Mouse (Mus musculus) forebrain, embryonic 12.5 days (tissue): ENCODE results near the gene Runx3. TPM values are rescaled to one million over a fixed set of nuclear protein-coding genes. Genes with fewer than 3 reads are reported as not detected.

Experiments
- ATAC-seq: fragments of 200-750 bp; cut with Nextera tagmentation; 2 replicates; pipeline ENCODE4 v1.8.0; 2017; ENCODE audit warnings: moderate TSS enrichment; ENCODE audit not compliant: low FRiP score
- H3K27ac ChIP-seq: fragments of 300-500 bp; sonication (generic); 2 replicates; pipeline ENCODE4 v1.5.1; 2016; ENCODE audit warnings: mild to moderate bottlenecking
- H3K27me3 ChIP-seq: fragments of 300-500 bp; sonication (generic); 2 replicates; pipeline ENCODE4 v1.6.1; 2016; ENCODE audit warnings: mild to moderate bottlenecking
- H3K36me3 ChIP-seq: fragments of 300-500 bp; sonication (generic); replicated peaks from 2 replicates; pipeline ENCODE4 v1.6.1; 2016; ENCODE audit warnings: mild to moderate bottlenecking
- H3K4me1 ChIP-seq: fragments of 300-500 bp; sonication (generic); 2 replicates; pipeline ENCODE4 v1.6.1; 2016
- H3K4me2 ChIP-seq: fragments of 300-500 bp; sonication (generic); 2 replicates; pipeline ENCODE4 v1.6.1; 2016; ENCODE audit warnings: mild to moderate bottlenecking, moderate library complexity
- H3K4me3 ChIP-seq: fragments of 300-500 bp; sonication (generic); replicated peaks from 2 replicates; pipeline ENCODE4 v1.5.1; 2016; ENCODE audit warnings: mild to moderate bottlenecking
- H3K9ac ChIP-seq: fragments of 300-500 bp; sonication (generic); 2 replicates; pipeline ENCODE4 v1.6.1; 2016; ENCODE audit warnings: mild to moderate bottlenecking
- H3K9me3 ChIP-seq: fragments of 300-500 bp; sonication (generic); 2 replicates; pipeline ENCODE4 v1.6.1; 2016
- WGBS: fragments of 180-500 bp; shearing (Covaris S2); methylation state at CpG from one replicate; pipeline ENCODE4 v1.1.7; 2016; 5-methylcytosine and 5-hydroxymethylcytosine counted together
- polyA plus RNA-seq: library from polyadenylated mRNA; unstranded; fragments of >200 nt; fragmentation: Nextera tagmentation; extraction: Ambion mirVana; gene quantifications from 2 replicates; pipeline ENCODE4 v1.2.1, GENCODE M21; 2016

The Runx3 gene
- polyA plus RNA-seq, 1 experiment from 2014 or later = 0.09 TPM

DNA sequence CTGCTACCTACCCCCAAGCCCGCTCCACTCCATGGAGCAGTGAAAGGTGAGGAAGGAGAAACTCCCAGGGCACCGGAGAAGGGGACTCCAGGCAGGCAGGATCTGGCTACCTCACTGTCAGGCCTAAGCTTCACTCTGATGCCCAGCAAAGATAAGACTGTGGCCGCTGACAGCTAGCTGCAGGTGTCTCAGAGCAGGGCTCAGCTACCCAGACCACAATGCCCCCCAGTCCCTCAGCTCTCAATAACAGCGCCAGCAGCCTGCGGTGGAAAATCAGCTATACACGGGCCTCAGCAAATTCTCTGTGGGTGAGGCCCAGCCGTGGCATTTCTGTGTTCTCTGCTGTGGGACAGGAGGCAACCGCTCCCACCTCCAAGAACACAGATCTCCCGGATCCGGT is 16.2 kb downstream of the Runx3 start:
- peaks cover 5% of the 10 kb centered on the region for H3K4me1 ChIP-seq
- no peak overlapping the region for H3K4me3 ChIP-seq
- H3K9me3 ChIP-seq = no peaks in the 10 kb centered on the region
- 62% methylated on average over 10 of the region's 10 CpGs for WGBS
- no peak for ATAC-seq
- H3K9ac ChIP-seq = no peak overlapping the region
- peaks cover 57% of the 10 kb centered on the region for H3K27me3 ChIP-seq
- H3K4me2 ChIP-seq = no peak overlapping the region
- H3K27ac ChIP-seq = no peak overlapping the region
- H3K36me3 ChIP-seq = no peaks in the 10 kb centered on the region

DNA sequence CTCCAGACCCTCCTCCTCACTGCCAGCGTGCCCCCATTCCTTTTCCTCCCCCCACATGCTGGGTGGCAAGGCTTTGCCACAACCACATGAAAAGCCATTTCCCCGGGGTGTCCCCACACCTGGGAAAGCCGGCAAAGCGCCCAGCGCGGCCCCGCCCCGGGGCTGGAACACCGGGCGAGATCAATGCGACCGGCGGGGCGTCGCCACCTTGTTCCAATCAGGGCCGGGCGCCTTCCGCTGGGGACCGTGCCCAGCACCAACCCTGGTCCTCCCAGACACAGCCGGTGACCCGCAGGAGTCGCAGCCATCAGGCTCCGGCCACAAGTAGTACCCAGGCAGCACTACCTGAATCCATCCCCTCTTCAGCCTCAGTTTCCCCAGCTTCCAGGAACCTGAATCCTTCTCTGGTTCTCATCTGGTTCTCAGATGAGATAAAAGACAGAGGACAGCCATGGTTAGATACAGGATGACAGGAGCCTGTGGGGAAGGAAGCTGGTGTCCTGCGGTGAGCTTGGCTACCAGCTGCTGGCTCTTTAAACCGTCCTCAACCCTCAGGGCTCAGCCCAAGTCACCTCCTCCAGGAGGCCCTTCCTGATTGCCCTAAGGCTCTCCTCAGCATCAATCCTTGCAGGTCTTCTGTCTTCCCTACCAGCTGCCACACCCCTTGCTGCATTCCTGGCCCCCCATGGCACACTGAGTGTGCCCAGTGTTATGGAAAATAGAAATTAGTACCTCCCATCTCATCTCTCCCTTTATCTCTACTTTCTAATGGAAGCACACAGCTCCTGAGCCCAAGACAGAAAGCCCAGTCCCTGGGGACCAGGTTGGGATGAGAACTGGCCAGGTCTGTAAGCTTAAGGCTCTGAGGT is 20.4 kb downstream of the Runx3 start:
- WGBS = 2% methylated on average over 25 of the region's 25 CpGs
- H3K9me3 ChIP-seq = no peaks in the 10 kb centered on the region
- no peak overlapping the region for H3K9ac ChIP-seq
- no peaks in the 10 kb centered on the region for H3K36me3 ChIP-seq
- no peak overlapping the region for H3K4me2 ChIP-seq
- H3K4me3 ChIP-seq = peak overlapping the region; percentile 10; the same call in 1 of the 2 replicates
- peaks cover 5% of the 10 kb centered on the region for H3K4me1 ChIP-seq
- ATAC-seq = no peak
- H3K27me3 ChIP-seq = peaks cover 97% of the 10 kb centered on the region
- no peak overlapping the region for H3K27ac ChIP-seq

DNA sequence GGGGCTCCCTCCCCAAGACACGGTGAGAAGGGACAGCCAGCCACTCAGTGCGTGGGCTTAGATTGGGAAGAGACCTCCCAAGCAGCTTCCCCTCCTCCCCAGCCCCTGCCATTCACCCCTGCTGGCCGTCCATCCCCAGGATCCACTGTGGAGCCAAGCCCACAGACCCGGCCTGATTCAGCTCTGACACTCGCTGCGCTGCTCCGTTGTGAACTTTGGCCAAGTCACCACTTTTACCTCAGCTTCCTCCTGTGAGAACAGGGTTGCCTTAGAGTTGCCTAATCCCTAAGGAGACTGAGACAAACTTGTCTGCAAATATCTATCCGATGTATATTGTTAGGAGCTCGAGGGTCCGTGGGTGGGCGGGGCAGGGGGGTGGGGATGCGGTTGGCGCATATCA is 21.3 kb downstream of the Runx3 start:
- H3K4me2 ChIP-seq = no peak overlapping the region
- no peak overlapping the region for H3K9ac ChIP-seq
- WGBS = 3% methylated on average over 13 of the region's 13 CpGs
- H3K27me3 ChIP-seq = peaks cover 97% of the 10 kb centered on the region
- ATAC-seq = no peak
- H3K4me3 ChIP-seq = no peak overlapping the region
- H3K9me3 ChIP-seq = no peaks in the 10 kb centered on the region
- no peaks in the 10 kb centered on the region for H3K36me3 ChIP-seq
- no peak overlapping the region for H3K27ac ChIP-seq
- H3K4me1 ChIP-seq = peaks cover 5% of the 10 kb centered on the region

DNA sequence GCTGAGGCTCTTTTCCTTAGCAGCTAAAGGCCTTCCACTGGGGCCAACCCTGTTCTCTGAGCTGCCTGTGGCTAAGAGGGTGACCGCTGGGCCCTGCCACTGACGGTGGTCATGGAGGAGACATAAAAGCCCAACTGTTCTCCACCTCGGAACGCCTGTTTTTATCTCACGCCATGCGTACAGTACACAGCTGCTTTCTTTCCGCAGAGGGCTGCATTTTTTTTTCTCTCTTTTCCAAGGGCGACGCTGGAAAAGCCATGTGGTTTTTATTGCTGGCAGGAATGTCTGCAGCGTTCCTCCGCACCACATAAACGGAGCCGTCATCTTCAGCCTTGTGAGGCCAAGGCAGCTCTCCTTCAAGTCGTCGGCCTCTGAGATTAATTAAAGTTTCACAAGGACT is 26.3 kb downstream of the Runx3 start:
- Histone ChIP-seq H3K4me3 (no peak overlapping the region), H3K9ac (no peak overlapping the region), H3K4me2 (no peak overlapping the region), H3K27me3 (peaks cover 100% of the 10 kb centered on the region), H3K36me3 (no peaks in the 10 kb centered on the region), H3K27ac (no peak overlapping the region), H3K9me3 (no peaks in the 10 kb centered on the region), H3K4me1 (no peaks in the 10 kb centered on the region; the same call in 1 of the 2 replicates)
- no peak for ATAC-seq
- WGBS = 16% methylated on average over 15 of the region's 15 CpGs

DNA sequence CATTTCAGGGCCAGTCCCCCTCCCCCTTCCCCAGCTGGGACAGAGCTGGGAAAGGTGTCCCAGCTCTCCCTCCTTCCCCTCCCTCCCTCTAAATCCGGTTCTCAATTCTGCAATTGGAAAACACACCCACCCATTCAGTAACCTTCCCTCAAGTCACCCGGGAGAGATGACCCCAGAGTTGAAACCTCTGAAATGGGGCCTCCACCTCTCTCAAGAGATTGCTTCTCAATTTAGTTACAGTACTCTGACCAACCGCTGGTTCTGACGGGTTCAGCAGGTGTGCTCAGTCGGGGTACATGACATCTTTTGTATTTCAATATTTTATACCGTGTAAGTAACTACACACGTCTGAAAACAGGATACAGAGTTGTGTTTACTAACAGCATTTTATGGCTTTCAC is 28.2 kb downstream of the Runx3 start:
- Histone ChIP-seq H3K36me3 (no peaks in the 10 kb centered on the region), H3K9me3 (no peaks in the 10 kb centered on the region), H3K4me1 (peaks cover 12% of the 10 kb centered on the region), H3K27ac (no peak overlapping the region), H3K27me3 (peaks cover 100% of the 10 kb centered on the region), H3K4me3 (no peak overlapping the region), H3K9ac (no peak overlapping the region), H3K4me2 (no peak overlapping the region)
- WGBS = 3% methylated on average over 7 of the region's 7 CpGs
- ATAC-seq = no peak

DNA sequence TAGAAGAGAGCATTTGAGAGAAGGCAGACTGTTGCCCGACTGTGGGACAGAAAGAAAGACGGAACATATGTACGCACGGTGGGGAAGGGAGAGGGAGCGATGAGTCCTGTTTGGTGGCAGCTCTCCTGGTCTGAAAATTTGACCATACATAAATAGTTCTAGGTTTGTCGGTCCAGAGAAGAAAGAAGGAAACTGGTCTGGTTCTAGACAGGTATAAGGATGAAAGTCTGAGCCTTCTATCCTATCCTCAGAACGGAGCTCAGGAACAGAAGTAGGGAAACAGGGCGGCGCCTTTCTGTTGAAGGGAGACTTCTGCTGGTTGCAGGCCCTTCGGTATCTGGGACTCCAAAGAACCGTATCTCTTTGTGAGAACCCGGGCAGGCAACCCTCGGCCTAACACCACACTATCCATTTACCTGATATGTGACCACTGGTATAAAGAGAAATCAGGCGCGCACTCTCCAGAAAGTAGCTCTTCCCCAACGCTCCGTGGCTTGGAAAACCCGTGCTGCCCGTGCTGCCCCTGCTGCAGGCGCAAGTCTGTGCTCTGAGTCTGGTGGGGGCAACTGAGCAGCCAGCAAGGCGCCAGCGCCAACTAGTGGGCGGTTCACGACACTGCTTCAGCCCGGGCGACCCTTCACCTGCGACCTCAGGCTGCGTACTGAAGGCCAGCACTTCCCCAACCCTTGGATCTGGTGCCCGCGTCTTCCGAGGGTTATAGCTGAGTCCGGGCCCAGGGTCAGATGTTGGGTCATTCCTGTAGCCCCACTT is 29.8 kb downstream of the Runx3 start:
- Histone ChIP-seq H3K9me3 (no peaks in the 10 kb centered on the region), H3K27ac (no peak overlapping the region), H3K4me1 (peaks cover 12% of the 10 kb centered on the region), H3K9ac (no peak overlapping the region), H3K4me2 (no peak overlapping the region), H3K4me3 (no peak overlapping the region), H3K27me3 (peaks cover 100% of the 10 kb centered on the region), H3K36me3 (no peaks in the 10 kb centered on the region)
- under 1% methylated on average over 32 of the region's 32 CpGs for WGBS
- 0 out of 2 replicates have a peak, but pooled peaks have one; percentile 27 for ATAC-seq

DNA sequence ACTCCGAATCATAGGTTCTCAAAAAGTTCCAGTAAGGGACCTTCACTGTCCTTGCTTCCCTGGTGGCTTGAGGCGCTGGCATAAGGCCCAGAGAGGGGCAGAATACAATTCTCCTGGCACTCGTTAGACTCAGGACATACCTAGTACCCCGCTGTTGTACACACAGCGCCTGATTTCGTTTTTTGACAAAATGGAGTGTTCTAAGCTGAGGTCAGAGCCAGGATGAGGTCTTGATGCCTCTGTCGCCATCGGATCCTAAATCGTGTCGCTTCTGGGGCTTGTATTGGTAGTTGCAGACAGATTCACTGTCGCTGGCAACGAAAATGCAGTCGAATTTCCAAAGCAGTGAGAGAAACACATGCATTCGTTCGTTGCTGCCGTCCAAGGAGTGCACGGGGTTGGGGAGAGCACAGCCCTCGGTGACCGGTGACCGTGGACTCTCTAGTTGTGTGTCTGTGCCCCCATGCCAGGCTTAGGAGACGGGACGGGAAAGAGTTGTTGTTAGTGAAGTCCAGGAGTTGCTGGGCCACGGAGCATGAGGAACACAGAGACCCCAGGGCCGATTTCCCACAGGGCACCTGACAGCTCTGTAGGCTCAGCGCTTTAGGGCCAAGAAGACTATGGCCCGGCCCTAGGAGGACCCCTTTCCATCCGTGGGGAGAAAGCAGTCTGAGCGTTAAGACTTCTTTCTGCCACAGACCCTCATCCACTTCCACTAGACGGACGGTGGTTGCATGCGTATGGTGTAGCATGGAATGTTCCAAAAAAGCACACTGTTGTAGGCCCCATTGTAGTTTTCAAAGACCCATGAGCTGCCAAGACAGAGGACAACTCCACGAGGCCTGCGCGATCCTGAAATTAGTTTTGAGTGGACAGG is 30.9 kb downstream of the Runx3 start:
- H3K4me2 ChIP-seq = no peak overlapping the region

DNA sequence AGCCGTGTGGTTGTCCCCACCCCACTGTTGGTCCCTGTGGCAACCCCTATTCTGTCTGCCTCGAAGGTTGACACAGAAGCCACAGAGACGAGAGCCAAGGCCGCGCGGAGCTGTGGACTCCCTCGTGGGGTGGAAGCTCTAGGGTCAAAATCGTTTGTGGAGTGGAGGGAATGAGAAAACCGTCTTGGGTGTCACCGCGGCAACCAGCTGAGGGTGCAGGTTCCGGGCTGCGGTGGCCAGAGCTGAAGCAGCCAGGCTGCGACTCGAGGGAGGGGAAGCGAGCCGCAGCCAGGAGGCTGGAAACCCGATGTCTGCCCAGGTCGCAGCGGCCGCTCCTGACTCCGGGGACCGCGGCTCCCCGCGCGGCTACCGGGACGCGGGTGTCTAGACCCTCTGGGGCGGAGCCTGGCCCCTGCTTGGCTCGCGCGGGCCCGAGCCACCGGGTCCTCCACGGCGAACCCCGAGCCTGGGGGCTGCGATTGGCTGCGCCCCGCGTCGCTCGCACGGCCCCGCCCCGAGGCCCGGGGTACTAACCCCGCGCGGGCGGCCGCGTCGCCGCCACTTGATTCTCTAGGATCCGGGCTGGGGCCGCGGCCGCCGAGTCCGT is 31.6 kb downstream of the Runx3 start:
- H3K4me1 ChIP-seq = peaks cover 12% of the 10 kb centered on the region
- H3K9ac ChIP-seq = peak overlapping the region; percentile 21; the same call in 1 of the 2 replicates
- peaks cover 100% of the 10 kb centered on the region for H3K27me3 ChIP-seq
- H3K27ac ChIP-seq = no peak overlapping the region
- H3K4me3 ChIP-seq = peak overlapping the region; percentile 41
- no peaks in the 10 kb centered on the region for H3K36me3 ChIP-seq
- no peaks in the 10 kb centered on the region for H3K9me3 ChIP-seq
- peak overlapping the region; percentile 60 for H3K4me2 ChIP-seq
- WGBS = 1% methylated on average over 58 of the region's 63 CpGs
- ATAC-seq = no peak

More for the DNA sequence above, 30.9 kb downstream of the Runx3 start:
- Histone ChIP-seq H3K9me3 (no peaks in the 10 kb centered on the region), H3K27ac (no peak overlapping the region), H3K4me3 (no peak overlapping the region; the same call in 1 of the 2 replicates), H3K27me3 (peaks cover 100% of the 10 kb centered on the region), H3K4me1 (peaks cover 12% of the 10 kb centered on the region), H3K9ac (no peak overlapping the region), H3K36me3 (no peaks in the 10 kb centered on the region)
- ATAC-seq = no peak
- 4% methylated on average over 34 of the region's 34 CpGs for WGBS

DNA sequence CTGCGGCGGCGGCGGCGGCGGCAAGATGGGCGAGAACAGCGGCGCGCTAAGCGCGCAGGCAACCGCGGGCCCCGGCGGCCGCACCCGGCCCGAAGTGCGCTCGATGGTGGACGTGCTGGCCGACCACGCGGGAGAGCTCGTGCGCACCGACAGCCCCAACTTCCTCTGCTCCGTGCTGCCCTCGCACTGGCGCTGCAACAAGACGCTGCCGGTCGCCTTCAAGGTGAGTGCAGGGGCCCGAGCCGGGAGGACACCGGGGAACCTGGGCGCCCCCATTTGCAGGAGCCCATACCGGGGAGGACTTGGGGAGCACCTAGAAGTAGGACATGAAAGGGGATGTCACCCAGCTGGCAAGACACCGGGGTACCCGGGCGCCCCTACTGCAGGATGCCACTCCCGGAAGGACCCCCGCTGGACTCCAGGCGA is 32.4 kb downstream of the Runx3 start:
- peaks cover 14% of the 10 kb centered on the region for H3K4me1 ChIP-seq
- H3K9ac ChIP-seq = no peak overlapping the region
- H3K9me3 ChIP-seq = no peaks in the 10 kb centered on the region
- peak overlapping the region; percentile 41 for H3K4me3 ChIP-seq
- peak overlapping the region; percentile 60 for H3K4me2 ChIP-seq
- peaks cover 100% of the 10 kb centered on the region for H3K27me3 ChIP-seq
- H3K27ac ChIP-seq = no peak overlapping the region
- no peaks in the 10 kb centered on the region for H3K36me3 ChIP-seq
- ATAC-seq = no peak
- 0% methylated on average over 27 of the region's 45 CpGs for WGBS

DNA sequence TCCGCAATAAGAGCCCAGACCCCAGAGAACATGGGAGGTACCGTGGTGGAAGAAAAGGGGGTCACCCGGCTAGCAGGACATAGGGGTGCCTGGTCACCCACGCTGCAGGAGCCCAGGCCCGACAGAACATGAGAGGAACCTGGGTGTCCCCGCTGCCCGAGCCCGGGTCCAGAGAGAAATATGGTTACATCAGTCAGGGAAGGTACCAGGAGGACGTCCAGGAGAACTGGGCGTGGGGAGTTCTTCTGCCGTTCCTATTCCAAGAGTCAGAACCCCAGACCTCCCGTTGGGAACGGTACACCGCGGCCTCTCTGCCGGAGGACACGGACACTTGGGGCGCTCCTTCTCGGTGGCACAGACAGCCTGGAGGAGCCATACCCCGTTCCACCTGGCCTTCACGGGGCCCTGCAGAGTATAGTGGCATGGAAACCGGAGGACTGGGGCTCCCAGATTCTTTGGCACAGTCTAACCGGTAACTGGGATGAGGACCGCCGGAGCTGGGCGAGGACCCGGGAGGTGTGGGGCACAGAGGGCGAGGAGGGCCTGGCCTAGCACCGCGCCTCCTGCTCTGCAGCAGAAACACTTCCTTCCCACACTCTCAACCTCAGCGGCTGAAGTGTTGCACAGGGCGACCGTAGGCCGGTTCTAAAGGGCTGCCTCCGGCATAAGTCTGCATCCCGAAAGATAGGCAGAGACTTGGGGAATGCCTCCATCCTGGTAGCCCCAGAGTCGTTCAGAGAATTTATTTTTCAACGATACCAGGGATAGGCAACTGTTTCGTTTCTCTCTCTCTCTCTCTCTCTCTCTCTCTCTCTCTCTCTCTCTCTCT is 33.0 kb downstream of the Runx3 start:
- peak overlapping the region; percentile 60; the same call in 1 of the 2 replicates for H3K4me2 ChIP-seq
- H3K9ac ChIP-seq = no peak overlapping the region
- peaks cover 100% of the 10 kb centered on the region for H3K27me3 ChIP-seq
- H3K4me1 ChIP-seq = peaks cover 15% of the 10 kb centered on the region
- H3K4me3 ChIP-seq = peak overlapping the region; percentile 41
- ATAC-seq = no peak
- no peaks in the 10 kb centered on the region for H3K9me3 ChIP-seq
- WGBS = under 1% methylated on average over 39 of the region's 39 CpGs
- no peaks in the 10 kb centered on the region for H3K36me3 ChIP-seq
- H3K27ac ChIP-seq = no peak overlapping the region
